Mouse (Mus musculus) ES-E14 (cell line): ENCODE measurements at regions not wholly inside any gene's neighbourhood (a gene's known extent, or its start where the extent isn't known, plus 50 kb on each side); places are given as distances from the start of the nearest gene placed in this dataset.

ENCODE experiments used
- CHD2 ChIP-seq: IDR thresholded peaks from 2 replicates; pipeline ENCODE4 v1.6.1; 2014; ENCODE audit warnings: mild to moderate bottlenecking, low read depth, low read length, inconsistent platforms
- HCFC1 ChIP-seq: IDR thresholded peaks from 2 replicates; pipeline ENCODE4 v1.6.1; 2012; ENCODE audit warnings: low read length, inconsistent platforms, borderline replicate concordance; ENCODE audit not compliant: insufficient read depth
- MAFK ChIP-seq: IDR thresholded peaks from 2 replicates; pipeline ENCODE4 v1.6.1; 2014; ENCODE audit warnings: mild to moderate bottlenecking, low read depth, low read length, inconsistent platforms; ENCODE audit not compliant: insufficient read depth
- ZC3H11A ChIP-seq: IDR thresholded peaks from 2 replicates; pipeline ENCODE4 v1.6.1; 2012; ENCODE audit warnings: low read depth, mild to moderate bottlenecking, inconsistent platforms, low read length, borderline replicate concordance
- ZNF384 ChIP-seq: IDR thresholded peaks from 2 replicates; pipeline ENCODE4 v1.6.1; 2012; ENCODE audit warnings: low read depth, low read length, inconsistent platforms

DNA sequence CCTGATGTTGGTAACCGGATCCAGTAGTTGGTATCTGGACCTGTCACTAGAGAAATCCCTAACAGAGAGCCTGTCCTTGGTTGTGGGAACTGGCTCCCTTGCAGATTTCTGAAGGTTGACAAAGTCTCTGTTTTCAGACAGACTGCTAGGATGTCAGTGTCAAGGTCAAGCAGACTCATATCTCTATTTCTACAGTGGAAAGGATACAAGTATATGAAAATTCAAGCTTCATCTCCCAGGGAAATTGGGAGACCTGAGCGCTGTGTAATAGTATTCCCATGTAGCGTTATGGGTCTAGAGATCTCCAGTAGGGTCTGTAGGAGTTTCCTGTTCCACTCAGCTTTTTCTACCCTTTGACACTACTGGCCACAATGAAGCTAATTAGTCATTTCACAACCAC, 287.4 kb upstream of the Pkdcc start:
- TF ChIP-seq ZC3H11A (no peak), MAFK (no peak), HCFC1 (no peak), CHD2 (no peak), ZNF384 (no peak)
